Mouse (Mus musculus) forebrain, embryonic 13.5 days (tissue): ENCODE data around the gene Syne3. TPM values are rescaled to one million over a fixed set of nuclear protein-coding genes. Genes with fewer than 3 reads are reported as not detected.

Source experiments
- ATAC-seq: fragments of 200-750 bp; cut with Nextera tagmentation; 2 replicates; pipeline ENCODE4 v1.8.0; 2017
- H3K27ac ChIP-seq: fragments of 300-500 bp; sonication (generic); 2 replicates; pipeline ENCODE4 v1.5.1; 2015; ENCODE audit warnings: inconsistent platforms, mild to moderate bottlenecking, moderate library complexity
- H3K27me3 ChIP-seq: fragments of 300-500 bp; sonication (generic); 2 replicates; pipeline ENCODE4 v1.6.1; 2015; ENCODE audit warnings: mild to moderate bottlenecking, inconsistent platforms
- H3K36me3 ChIP-seq: fragments of 300-500 bp; sonication (generic); 2 replicates; pipeline ENCODE4 v1.6.1; 2015; ENCODE audit warnings: mild to moderate bottlenecking, inconsistent platforms; ENCODE audit not compliant: poor library complexity, severe bottlenecking
- H3K4me1 ChIP-seq: fragments of 300-500 bp; sonication (generic); 2 replicates; pipeline ENCODE4 v1.6.1; 2015; ENCODE audit warnings: inconsistent platforms
- H3K4me2 ChIP-seq: fragments of 300-500 bp; sonication (generic); 2 replicates; pipeline ENCODE4 v1.6.1; 2015; ENCODE audit warnings: inconsistent platforms, mild to moderate bottlenecking, moderate library complexity
- H3K4me3 ChIP-seq: fragments of 300-500 bp; sonication (generic); 2 replicates; pipeline ENCODE4 v1.5.1; 2015; ENCODE audit warnings: mild to moderate bottlenecking, inconsistent platforms
- H3K9ac ChIP-seq: fragments of 300-500 bp; sonication (generic); 2 replicates; pipeline ENCODE4 v1.6.1; 2015; ENCODE audit warnings: mild to moderate bottlenecking, inconsistent platforms
- H3K9me3 ChIP-seq: fragments of 300-500 bp; sonication (generic); replicated peaks from 2 replicates; pipeline ENCODE4 v1.6.1; 2016; ENCODE audit warnings: inconsistent platforms
- WGBS: fragments of 180-500 bp; shearing (Covaris S2); methylation state at CpG from one replicate; pipeline ENCODE4 v1.1.7; 2015; 5-methylcytosine and 5-hydroxymethylcytosine counted together
- polyA plus RNA-seq: library from polyadenylated mRNA; unstranded; fragments of >200 nt; fragmentation: Nextera tagmentation; extraction: Ambion mirVana; gene quantifications from 2 replicates; pipeline ENCODE4 v1.2.1, GENCODE M21; 2015

The Syne3 gene
- polyA plus RNA-seq, 1 experiment from 2014 or later, result 0.12 TPM

- H3K36me3 ChIP-seq, result no peaks in the 10 kb centered on the region
- peaks cover 16% of the 10 kb centered on the region for H3K4me1 ChIP-seq
- ATAC-seq, result no peak
- WGBS, result 85% methylated on average over 7 of the region's 7 CpGs
- H3K4me2 ChIP-seq, result no peak overlapping the region
- no peak overlapping the region for H3K4me3 ChIP-seq
- 0 out of 2 replicates have a peak, but pooled peaks cover 8% of the 10 kb centered on the region for H3K9me3 ChIP-seq
- H3K27ac ChIP-seq, result no peak overlapping the region
- H3K9ac ChIP-seq, result no peak overlapping the region
- H3K27me3 ChIP-seq, result no peaks in the 10 kb centered on the region
Observed at GRCm38 (mm10) chr12:104976903-104977302, 32.7 kb downstream of the Syne3 start.

DNA sequence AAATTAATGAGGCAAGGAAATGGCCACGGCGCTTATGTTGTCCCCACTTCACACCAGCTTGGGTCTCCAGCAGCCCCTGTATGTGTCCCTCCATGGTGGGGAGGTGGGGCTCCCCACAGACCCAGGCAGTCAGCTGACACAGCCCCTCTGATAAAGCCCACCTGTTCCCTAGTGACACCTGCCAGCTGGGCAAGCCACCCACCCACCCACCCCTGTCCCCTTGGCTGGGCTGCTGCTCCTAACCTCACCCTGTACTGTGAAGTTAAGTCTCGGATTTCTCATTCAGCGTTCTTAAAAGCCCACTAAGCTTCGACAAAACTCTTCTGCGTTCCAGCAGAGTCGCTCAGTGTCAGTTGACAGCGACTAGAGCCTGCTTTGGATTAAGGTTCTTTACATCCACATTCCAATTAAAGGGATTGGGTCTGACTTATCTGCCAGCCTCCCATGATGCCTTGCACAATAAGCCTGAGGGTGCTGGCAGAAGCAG, 33.2 kb downstream of the Syne3 start:
- Histone ChIP-seq H3K4me1 (peaks cover 16% of the 10 kb centered on the region), H3K27ac (no peak overlapping the region), H3K4me3 (no peak overlapping the region), H3K9me3 (0 out of 2 replicates have a peak, but pooled peaks cover 8% of the 10 kb centered on the region), H3K4me2 (no peak overlapping the region), H3K36me3 (no peaks in the 10 kb centered on the region), H3K27me3 (no peaks in the 10 kb centered on the region), H3K9ac (no peak overlapping the region)
- 0 out of 2 replicates have a peak, but pooled peaks have one; percentile 38 for ATAC-seq
- 22% methylated on average over 8 of the region's 8 CpGs for WGBS

GRCm38 (mm10) chr12:104972860-104973259, 36.7 kb downstream of the Syne3 start:
- Histone ChIP-seq H3K27ac (no peak overlapping the region), H3K27me3 (peaks cover 14% of the 10 kb centered on the region; the same call in 1 of the 2 replicates), H3K9me3 (0 out of 2 replicates have a peak, but pooled peaks cover 5% of the 10 kb centered on the region), H3K4me3 (no peak overlapping the region), H3K9ac (no peak overlapping the region), H3K36me3 (no peaks in the 10 kb centered on the region), H3K4me2 (no peak overlapping the region), H3K4me1 (peaks cover 5% of the 10 kb centered on the region; the same call in 1 of the 2 replicates)
- WGBS, result 78% methylated on average over 6 of the region's 6 CpGs
- ATAC-seq, result no peak

- H3K4me3 ChIP-seq, result no peak overlapping the region
- no peak overlapping the region for H3K9ac ChIP-seq
- H3K27me3 ChIP-seq, result peaks cover 27% of the 10 kb centered on the region
- no peaks in the 10 kb centered on the region for H3K9me3 ChIP-seq
- no peak overlapping the region for H3K27ac ChIP-seq
- 88% methylated on average over 4 of the region's 4 CpGs for WGBS
- no peak for ATAC-seq
- H3K36me3 ChIP-seq, result no peaks in the 10 kb centered on the region
- no peak overlapping the region for H3K4me2 ChIP-seq
- peaks cover 16% of the 10 kb centered on the region for H3K4me1 ChIP-seq
Observed at GRCm38 (mm10) chr12:104969618-104970017, 40.0 kb downstream of the Syne3 start.

- peaks cover 20% of the 10 kb centered on the region for H3K4me1 ChIP-seq
- 89% methylated on average over 9 of the region's 9 CpGs for WGBS
- H3K27me3 ChIP-seq, result peaks cover 27% of the 10 kb centered on the region
- no peak overlapping the region for H3K27ac ChIP-seq
- no peak overlapping the region for H3K9ac ChIP-seq
- H3K36me3 ChIP-seq, result no peaks in the 10 kb centered on the region
- no peak for ATAC-seq
- no peak overlapping the region for H3K4me3 ChIP-seq
- no peak overlapping the region for H3K4me2 ChIP-seq
- H3K9me3 ChIP-seq, result no peaks in the 10 kb centered on the region
Observed at GRCm38 (mm10) chr12:104969177-104969576, 40.4 kb downstream of the Syne3 start.

- WGBS, result 20% methylated on average over 7 of the region's 7 CpGs
- peak; percentile 95 for ATAC-seq
- Histone ChIP-seq H3K4me2 (0 out of 2 replicates have a peak overlapping the region, but pooled peaks have one; percentile 4), H3K27ac (peak overlapping the region; percentile 92), H3K36me3 (no peaks in the 10 kb centered on the region), H3K9ac (no peak overlapping the region), H3K9me3 (no peaks in the 10 kb centered on the region), H3K4me1 (peaks cover 24% of the 10 kb centered on the region), H3K4me3 (no peak overlapping the region), H3K27me3 (peaks cover 43% of the 10 kb centered on the region)
Observed at GRCm38 (mm10) chr12:104964953-104965911, 44.4 kb downstream of the Syne3 start.

GRCm38 (mm10) chr12:104960421-104960820, 49.2 kb downstream of the Syne3 start:
- peaks cover 22% of the 10 kb centered on the region for H3K4me1 ChIP-seq
- no peak overlapping the region for H3K27ac ChIP-seq
- peaks cover 24% of the 10 kb centered on the region for H3K27me3 ChIP-seq
- H3K36me3 ChIP-seq, result no peaks in the 10 kb centered on the region
- no peak overlapping the region for H3K4me3 ChIP-seq
- no peaks in the 10 kb centered on the region for H3K9me3 ChIP-seq
- no peak overlapping the region for H3K9ac ChIP-seq
- no peak for ATAC-seq
- H3K4me2 ChIP-seq, result no peak overlapping the region

DNA sequence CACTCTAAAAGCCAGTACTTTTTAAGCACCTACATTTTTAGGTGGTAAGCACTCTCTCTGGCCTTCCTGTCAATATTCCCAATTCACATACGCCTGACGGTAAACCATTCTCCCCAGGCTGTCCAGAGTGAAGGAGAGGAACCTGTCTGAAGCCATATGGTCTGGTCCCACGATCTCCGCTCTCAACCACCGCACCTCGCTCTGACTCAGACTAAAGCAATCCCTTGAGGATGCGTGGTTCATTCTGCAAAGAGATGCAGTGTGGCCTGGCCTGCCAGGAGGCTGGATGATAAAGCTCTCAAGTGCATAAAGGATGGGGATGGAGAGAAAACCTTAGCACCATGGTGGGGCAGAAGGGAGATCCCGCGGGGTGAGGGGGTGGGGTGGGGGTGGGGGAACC, 49.6 kb downstream of the Syne3 start:
- no peak for ATAC-seq
- Histone ChIP-seq H3K9me3 (no peaks in the 10 kb centered on the region), H3K36me3 (no peaks in the 10 kb centered on the region), H3K4me1 (peaks cover 22% of the 10 kb centered on the region), H3K4me3 (no peak overlapping the region), H3K9ac (no peak overlapping the region), H3K27ac (no peak overlapping the region), H3K27me3 (peaks cover 24% of the 10 kb centered on the region), H3K4me2 (no peak overlapping the region)
- WGBS, result 68% methylated on average over 9 of the region's 9 CpGs

GRCm38 (mm10) chr12:104958263-104958662, 51.3 kb downstream of the Syne3 start:
- H3K4me2 ChIP-seq, result no peak overlapping the region
- no peak overlapping the region for H3K9ac ChIP-seq
- H3K4me3 ChIP-seq, result no peak overlapping the region
- no peak overlapping the region for H3K27ac ChIP-seq
- no peaks in the 10 kb centered on the region for H3K9me3 ChIP-seq
- 76% methylated on average over 11 of the region's 11 CpGs for WGBS
- no peaks in the 10 kb centered on the region for H3K36me3 ChIP-seq
- H3K4me1 ChIP-seq, result peaks cover 12% of the 10 kb centered on the region
- H3K27me3 ChIP-seq, result peaks cover 16% of the 10 kb centered on the region
- no peak for ATAC-seq

DNA sequence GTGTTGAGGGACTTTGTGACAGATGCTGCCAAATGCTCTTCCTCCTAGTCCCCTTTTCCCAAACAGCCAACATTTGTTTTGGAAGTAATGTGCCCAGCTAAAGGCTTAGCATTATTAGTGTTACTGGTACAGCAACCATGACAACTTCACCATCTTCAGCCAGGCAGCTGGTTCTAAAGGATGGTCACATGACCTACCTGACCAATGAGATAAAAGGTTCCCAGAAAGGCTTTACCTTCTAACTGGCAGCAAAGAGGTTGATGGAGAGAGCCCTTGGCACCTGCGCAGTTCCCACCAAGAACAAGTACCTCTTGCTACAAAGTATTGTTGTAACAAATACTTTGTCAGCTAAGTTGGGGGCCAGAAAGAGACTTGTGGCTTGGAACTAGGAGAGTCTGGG, 52.4 kb downstream of the Syne3 start:
- WGBS, result 90% methylated on average over 1 of the region's 1 CpGs

DNA sequence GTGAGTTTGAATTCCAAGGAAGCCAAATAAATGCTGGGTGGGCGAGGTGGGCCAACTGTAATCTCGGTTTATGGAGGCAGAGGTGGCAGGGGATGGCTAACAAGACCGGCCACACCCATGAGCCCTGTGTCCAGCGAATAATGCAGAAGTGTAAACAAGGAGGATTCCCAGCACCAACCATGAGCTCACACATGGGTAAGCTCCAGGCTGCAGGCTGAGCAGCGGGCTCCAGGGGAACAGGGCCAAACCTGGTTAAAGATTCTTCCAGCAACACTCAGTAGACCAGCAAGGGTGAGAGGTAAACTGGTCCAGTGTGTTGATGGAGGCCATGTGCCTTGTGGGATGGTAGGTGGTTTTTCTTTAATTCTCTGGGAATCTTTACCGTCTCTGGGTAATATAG, 53.2 kb downstream of the Syne3 start:
- peaks cover 12% of the 10 kb centered on the region for H3K4me1 ChIP-seq
- H3K27me3 ChIP-seq, result peaks cover 8% of the 10 kb centered on the region
- no peak overlapping the region for H3K27ac ChIP-seq
- no peak for ATAC-seq
- H3K4me2 ChIP-seq, result no peak overlapping the region
- 81% methylated on average over 6 of the region's 6 CpGs for WGBS
- no peaks in the 10 kb centered on the region for H3K36me3 ChIP-seq
- H3K9ac ChIP-seq, result no peak overlapping the region
- no peak overlapping the region for H3K4me3 ChIP-seq
- H3K9me3 ChIP-seq, result no peaks in the 10 kb centered on the region

More for the DNA sequence above, 52.4 kb downstream of the Syne3 start:
- H3K4me2 ChIP-seq, result no peak overlapping the region
- H3K27ac ChIP-seq, result no peak overlapping the region
- H3K4me1 ChIP-seq, result peaks cover 12% of the 10 kb centered on the region
- H3K9me3 ChIP-seq, result no peaks in the 10 kb centered on the region
- no peak for ATAC-seq
- no peak overlapping the region for H3K4me3 ChIP-seq
- H3K9ac ChIP-seq, result no peak overlapping the region
- H3K36me3 ChIP-seq, result no peaks in the 10 kb centered on the region
- peaks cover 8% of the 10 kb centered on the region for H3K27me3 ChIP-seq

DNA sequence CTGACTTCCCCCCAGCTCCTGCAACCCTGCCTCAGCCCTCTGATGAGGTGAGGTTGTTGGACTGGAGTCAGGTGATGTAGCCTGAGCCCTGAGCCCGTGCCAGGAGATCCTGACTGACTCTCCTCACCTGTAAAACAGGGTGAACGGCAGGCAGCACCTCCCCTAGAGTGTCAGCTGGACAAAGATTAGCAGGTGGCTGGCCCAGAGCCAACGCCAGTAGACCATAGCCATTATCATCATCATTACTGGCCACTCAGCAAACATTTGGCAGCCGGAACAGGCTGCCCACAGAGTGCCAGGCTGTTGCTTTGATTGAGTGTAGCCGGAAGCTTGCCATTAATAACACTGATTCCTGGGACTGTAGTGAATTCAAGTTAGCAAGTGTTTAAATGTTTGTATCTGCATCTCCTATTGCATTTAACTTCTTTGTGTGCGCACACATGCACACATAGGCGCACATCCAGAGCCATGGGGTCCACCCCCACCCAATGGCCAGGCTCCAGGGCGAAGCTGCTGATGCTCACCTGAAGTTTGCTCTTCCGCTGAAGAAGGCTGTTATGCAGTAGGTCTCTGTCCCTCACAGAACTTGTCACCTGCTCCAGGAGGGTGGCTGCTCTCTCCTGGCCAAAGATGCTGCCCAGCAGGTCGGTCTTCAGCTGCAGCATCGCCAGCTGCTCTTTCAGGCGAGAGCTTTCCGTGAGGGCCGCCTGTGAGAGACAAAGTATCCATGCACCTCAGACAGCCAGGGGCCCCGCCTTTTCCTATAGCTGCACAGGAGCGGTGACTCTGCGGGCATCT, 54.4 kb downstream of the Syne3 start:
- Histone ChIP-seq H3K4me2 (no peak overlapping the region), H3K9me3 (no peaks in the 10 kb centered on the region), H3K36me3 (no peaks in the 10 kb centered on the region), H3K9ac (peak overlapping the region; percentile 34; the same call in 1 of the 2 replicates), H3K4me1 (peaks cover 12% of the 10 kb centered on the region), H3K4me3 (no peak overlapping the region), H3K27ac (peak overlapping the region; percentile 31), H3K27me3 (peaks cover 8% of the 10 kb centered on the region)
- peak; percentile 34; the same call in 1 of the 2 replicates for ATAC-seq
- WGBS, result 54% methylated on average over 17 of the region's 17 CpGs
